Mouse (Mus musculus) testis, adult 2 months (tissue): ENCODE data around the gene Fam24b. TPM values are rescaled to one million over a fixed set of nuclear protein-coding genes. Genes with fewer than 3 reads are reported as not detected.

ENCODE experiments used
- H3K27ac ChIP-seq: fragments of 200-500 bp; 2 replicates; pipeline ENCODE4 v1.5.1; 2012; ENCODE audit warnings: low read depth, low read length; ENCODE audit not compliant: control insufficient read depth, insufficient read depth
- H3K27me3 ChIP-seq: fragments of 200-500 bp; 2 replicates; pipeline ENCODE4 v1.6.1; 2012; ENCODE audit warnings: mild to moderate bottlenecking, low read length, moderate library complexity; ENCODE audit not compliant: control insufficient read depth, insufficient read depth
- H3K36me3 ChIP-seq: fragments of 200-500 bp; 2 replicates; pipeline ENCODE4 v1.6.1; 2012; ENCODE audit warnings: mild to moderate bottlenecking, low read length; ENCODE audit not compliant: control insufficient read depth, insufficient read depth
- H3K4me1 ChIP-seq: fragments of 200-500 bp; 2 replicates; pipeline ENCODE4 v1.6.1; 2012; ENCODE audit warnings: low read length; ENCODE audit not compliant: control insufficient read depth, insufficient read depth
- H3K4me3 ChIP-seq: fragments of 200-500 bp; 2 replicates; pipeline ENCODE4 v1.5.1; 2012; ENCODE audit warnings: low read depth, mild to moderate bottlenecking, low read length, moderate library complexity, mixed read lengths; ENCODE audit not compliant: control insufficient read depth
- CTCF ChIP-seq: fragments of 200-500 bp; IDR thresholded peaks from 2 replicates; pipeline ENCODE4 v1.5.1; 2012; ENCODE audit warnings: low read depth, mild to moderate bottlenecking, inconsistent platforms, low read length, moderate library complexity; ENCODE audit not compliant: control insufficient read depth, insufficient read depth, insufficient replicate concordance
- POLR2A ChIP-seq: fragments of 200-500 bp; IDR thresholded peaks from 2 replicates; pipeline ENCODE4 v1.6.1; 2012; ENCODE audit warnings: low read depth, mild to moderate bottlenecking, inconsistent platforms, low read length, moderate library complexity; ENCODE audit not compliant: control insufficient read depth
- polyA plus RNA-seq: library from polyadenylated mRNA; depleted of rRNA; stranded (reverse); fragments of >200 nt; gene quantifications from 2 replicates; pipeline ENCODE4 v1.2.3, GENCODE M21; 2012; rRNA removed

Fam24b gene
- polyA plus RNA-seq, 1 experiment: 461 TPM

- Histone ChIP-seq H3K4me1 (no peaks in the 10 kb centered on the region), H3K36me3 (no peaks in the 10 kb centered on the region), H3K27me3 (no peaks in the 10 kb centered on the region), H3K4me3 (no peak overlapping the region), H3K27ac (no peak overlapping the region)
- no peak for TF ChIP-seq CTCF
- no peak for TF ChIP-seq POLR2A
These were observed 11.0 kb downstream of the Fam24b start for GRCm38 (mm10) chr7:131318340-131318739.

DNA sequence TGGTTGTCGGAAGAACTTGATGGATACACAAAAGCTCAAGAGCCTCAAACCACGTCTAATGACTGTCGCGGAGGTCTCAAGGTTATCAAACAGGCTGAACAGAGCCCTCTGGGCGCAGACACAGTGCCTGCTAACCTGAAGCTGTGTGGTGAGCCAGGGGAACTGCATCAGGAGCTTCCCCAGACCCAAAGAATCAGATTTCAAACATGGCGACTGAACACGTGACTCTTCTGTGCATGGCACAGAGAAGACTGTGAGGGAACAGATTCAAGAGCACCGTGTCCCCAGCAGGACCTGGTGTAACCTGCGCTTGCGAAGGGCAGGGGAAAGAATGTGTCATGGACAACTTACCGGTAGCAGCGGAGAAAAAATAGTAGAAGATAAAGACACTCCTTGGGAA is 11.7 kb downstream of the Fam24b start:
- no peak overlapping the region for H3K27ac ChIP-seq
- H3K4me3 ChIP-seq: no peak overlapping the region
- H3K27me3 ChIP-seq: no peaks in the 10 kb centered on the region

GRCm38 (mm10) chr7:131314493-131314892 is 14.8 kb downstream of the Fam24b start:
- H3K27ac ChIP-seq: no peak overlapping the region
- no peak for TF ChIP-seq CTCF
- no peak for TF ChIP-seq POLR2A
- H3K4me1 ChIP-seq: no peaks in the 10 kb centered on the region
- no peak overlapping the region for H3K4me3 ChIP-seq
- H3K36me3 ChIP-seq: no peaks in the 10 kb centered on the region
- no peaks in the 10 kb centered on the region for H3K27me3 ChIP-seq

More for the DNA sequence above, 11.7 kb downstream of the Fam24b start:
- Histone ChIP-seq H3K4me1 (no peaks in the 10 kb centered on the region), H3K36me3 (no peaks in the 10 kb centered on the region)
- no peak for TF ChIP-seq POLR2A
- no peak for TF ChIP-seq CTCF

- no peaks in the 10 kb centered on the region for H3K36me3 ChIP-seq
- no peak overlapping the region; the same call in 1 of the 2 replicates for H3K27ac ChIP-seq
- peaks cover 2% of the 10 kb centered on the region; the same call in 1 of the 2 replicates for H3K4me1 ChIP-seq
- H3K4me3 ChIP-seq: no peak overlapping the region
- no peaks in the 10 kb centered on the region for H3K27me3 ChIP-seq
- TF ChIP-seq POLR2A (no peak), CTCF (no peak)
These were observed 22.6 kb downstream of the Fam24b start for GRCm38 (mm10) chr7:131306733-131307132.

DNA sequence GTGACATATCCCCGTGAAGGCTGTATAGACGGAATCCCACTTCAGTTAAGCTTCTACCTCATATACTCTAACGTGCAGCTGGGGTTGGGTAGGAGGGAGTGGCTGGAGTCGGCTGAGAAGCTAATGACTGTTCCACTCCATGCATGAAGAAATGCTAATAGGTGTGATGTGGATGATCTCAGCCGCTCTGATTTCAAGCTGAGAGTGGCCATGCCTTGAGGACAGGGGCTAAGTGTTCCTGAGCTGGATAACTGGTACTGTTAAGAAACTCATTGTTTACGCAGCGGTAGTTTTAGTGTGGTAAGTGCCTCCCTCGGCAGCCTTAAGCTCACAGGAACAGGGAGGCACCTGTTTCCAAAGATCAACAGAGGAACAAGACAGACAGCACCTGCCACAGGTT is 26.0 kb downstream of the Fam24b start:
- Histone ChIP-seq H3K36me3 (no peaks in the 10 kb centered on the region), H3K27ac (no peak overlapping the region), H3K27me3 (no peaks in the 10 kb centered on the region), H3K4me1 (peaks cover 2% of the 10 kb centered on the region; the same call in 1 of the 2 replicates), H3K4me3 (no peak overlapping the region)
- no peak for TF ChIP-seq CTCF
- TF ChIP-seq POLR2A: no peak

DNA sequence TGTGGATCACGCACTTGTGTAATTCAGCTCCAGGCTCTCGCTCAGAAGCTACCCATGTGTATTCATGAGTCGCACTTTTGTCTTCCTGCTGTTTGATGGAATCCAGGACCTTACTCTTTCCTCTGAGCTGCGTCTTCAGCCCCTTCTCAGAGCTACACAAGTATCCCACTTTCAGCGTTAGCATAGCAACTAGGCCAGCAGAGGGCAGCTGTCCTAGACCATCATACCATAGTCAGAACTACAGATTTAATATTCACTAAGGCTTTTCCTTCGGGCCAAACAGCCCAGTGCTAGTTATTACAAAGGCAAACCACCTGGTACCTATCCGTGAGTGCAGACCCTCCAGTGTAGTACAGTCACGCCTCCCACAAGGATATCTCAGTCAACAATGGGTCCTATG is 32.2 kb downstream of the Fam24b start:
- H3K4me1 ChIP-seq: peaks cover 2% of the 10 kb centered on the region; the same call in 1 of the 2 replicates
- no peak for TF ChIP-seq CTCF
- TF ChIP-seq POLR2A: no peak
- H3K4me3 ChIP-seq: no peak overlapping the region
- no peaks in the 10 kb centered on the region for H3K27me3 ChIP-seq
- no peak overlapping the region for H3K27ac ChIP-seq
- H3K36me3 ChIP-seq: no peaks in the 10 kb centered on the region

Other genes starting within 250 kb of the Fam24b start
- 18.5 and 19.6 TPM in 2 replicates for gene 4933402N03Rik, start 183.2 kb downstream of the Fam24b start, polyA plus RNA-seq
- 0.30 and 0.51 TPM in 2 replicates for gene 5430419D17Rik, start 155.1 kb downstream of the Fam24b start, polyA plus RNA-seq
- 2.9 and 97.5 TPM in 2 replicates for gene Cuzd1, start 7.2 kb downstream of the Fam24b start, polyA plus RNA-seq
- 176 and 188 TPM in 2 replicates for gene Fam24a, start 4.3 kb upstream of the Fam24b start, polyA plus RNA-seq
- gene 2310057M21Rik, start 33.2 kb upstream of the Fam24b start, polyA plus RNA-seq: 11.4 and 12.5 TPM in 2 replicates
- gene Pstk, start 41.6 kb upstream of the Fam24b start, polyA plus RNA-seq: 8.5 and 11.0 TPM in 2 replicates
- 8.0 and 8.9 TPM in 2 replicates for gene Ikzf5, start 81.0 kb upstream of the Fam24b start, polyA plus RNA-seq
- 5.1 and 5.2 TPM in 2 replicates for gene Acadsb, start 81.1 kb upstream of the Fam24b start, polyA plus RNA-seq
- not detected in 2 replicates for gene Hmx3, start 213.4 kb upstream of the Fam24b start, polyA plus RNA-seq
- not detected in 2 replicates for gene Hmx2, start 219.3 kb upstream of the Fam24b start, polyA plus RNA-seq
- 46.8 and 47.5 TPM in 2 replicates for gene Bub3, start 230.7 kb upstream of the Fam24b start, polyA plus RNA-seq